21 mouse cellular contexts compared by ENCODE assay signal in genomic region chr2:128693236-128693635, GRCm38 (mm10). TPM values are rescaled to one million over a fixed set of nuclear protein-coding genes. Genes with fewer than 3 reads are reported as not detected.
"Had no signal": no experiment of that assay in that cellular context is flagged by ENCODE, and none has a peak within 500 bp of the region (broad histone marks: within the 10 kb centered on the region; RNA-seq: fewer than 3 reads in every experiment).

No protein-coding gene starts in this region.

- H3K4me3 ChIP-seq: limb, embryonic 13.5 days; liver, embryonic 12.5 days; liver, embryonic 15.5 days; lung, embryonic 15.5 days; megakaryocyte, embryonic 14.5 days; midbrain, embryonic 10.5 days; neural tube, embryonic 13.5 days had no signal

- H3K4me1 ChIP-seq: liver, embryonic 15.5 days had no signal

- H3K36me3 ChIP-seq: limb, embryonic 13.5 days; liver, embryonic 12.5 days; liver, embryonic 15.5 days; lung, embryonic 15.5 days; midbrain, embryonic 10.5 days; neural tube, embryonic 13.5 days had no signal

- H3K9me3 ChIP-seq: limb, embryonic 13.5 days; liver, embryonic 12.5 days; liver, embryonic 15.5 days; lung, embryonic 15.5 days; megakaryocyte, embryonic 14.5 days; midbrain, embryonic 10.5 days; neural tube, embryonic 13.5 days had no signal

- H3K4me2 ChIP-seq: limb, embryonic 13.5 days; liver, embryonic 12.5 days; liver, embryonic 15.5 days; lung, embryonic 15.5 days; neural tube, embryonic 13.5 days had no signal

- H3K9ac ChIP-seq: limb, embryonic 13.5 days; liver, embryonic 12.5 days; liver, embryonic 15.5 days; lung, embryonic 15.5 days; neural tube, embryonic 13.5 days had no signal

- ATAC-seq: liver, embryonic 12.5 days had no signal

- H3K27me3 ChIP-seq: limb, embryonic 13.5 days; lung, embryonic 15.5 days had no signal

- DNase-seq: kidney, adult 2 months; kidney, postnatal 25 days; left cerebral cortex, postnatal 4 days; liver; lung, adult 18-20 months; lung, postnatal 10 days; lung, postnatal 36 days; midbrain, embryonic 14.5 days; retina, postnatal 1 day; right cerebral cortex, postnatal 25 days; thymus, adult 18-20 months; thymus, postnatal 36 days had no signal

- H3K27ac ChIP-seq: kidney, postnatal 0 days; limb, embryonic 13.5 days; liver, embryonic 12.5 days; liver, embryonic 15.5 days; lung, embryonic 15.5 days; midbrain, embryonic 10.5 days; neural tube, embryonic 13.5 days had no signal

RNA-seq across cellular contexts. Expression of gene Mertk, which starts 5.5 kb away (rescaled TPM):
- total RNA-seq: neutrophil, adult 5-6 weeks had no signal
